Mouse (Mus musculus) retina, postnatal 1 day (tissue): ENCODE measurements around the gene Apol6.
A peak's percentile ranks its signal among the peaks of the same experiment; 100 is the strongest.

Experiments used
- DNase-seq: peaks from one replicate; pipeline ENCODE4 v3.0.0-alpha.2; 2012

Gene Apol6

DNA sequence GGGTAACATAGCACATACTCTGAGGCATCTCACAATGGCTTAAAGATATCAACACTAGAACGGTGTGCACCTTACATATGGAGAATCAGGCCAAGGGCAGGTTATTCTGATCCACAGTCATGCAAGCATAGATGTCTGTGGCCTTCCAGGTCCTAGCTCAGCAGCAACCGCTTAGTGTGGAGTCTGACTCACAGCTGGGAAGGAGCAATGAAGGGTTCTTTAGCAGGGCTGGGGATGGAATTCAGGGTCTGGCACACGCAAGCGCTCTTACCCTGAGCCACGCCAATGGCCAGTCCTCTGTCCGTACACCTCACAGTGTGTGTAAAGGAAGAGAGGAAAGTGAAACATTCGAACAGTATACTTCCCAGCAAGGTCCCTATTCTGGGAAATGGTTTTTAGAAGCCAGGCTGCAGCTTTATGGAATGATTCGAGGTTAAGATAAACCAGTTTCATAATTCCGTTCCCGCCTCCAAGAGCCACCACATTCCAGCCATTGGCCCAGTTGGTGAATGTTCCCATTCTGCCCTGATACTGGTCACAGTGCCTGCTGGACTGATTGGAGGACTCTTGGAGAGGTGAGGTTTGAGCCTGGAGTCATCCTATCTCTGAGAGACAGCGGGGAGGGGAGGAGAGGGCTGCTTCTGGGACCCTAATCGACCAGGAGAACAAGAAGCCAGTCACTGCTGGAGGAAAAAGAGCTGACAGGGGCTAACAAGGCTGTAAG, at the start of gene Apol6:
Gene Apol6, plus strand, starts transcription at position 133 of the 724 bp plus-strand sequence.
- no peak for DNase-seq

DNA sequence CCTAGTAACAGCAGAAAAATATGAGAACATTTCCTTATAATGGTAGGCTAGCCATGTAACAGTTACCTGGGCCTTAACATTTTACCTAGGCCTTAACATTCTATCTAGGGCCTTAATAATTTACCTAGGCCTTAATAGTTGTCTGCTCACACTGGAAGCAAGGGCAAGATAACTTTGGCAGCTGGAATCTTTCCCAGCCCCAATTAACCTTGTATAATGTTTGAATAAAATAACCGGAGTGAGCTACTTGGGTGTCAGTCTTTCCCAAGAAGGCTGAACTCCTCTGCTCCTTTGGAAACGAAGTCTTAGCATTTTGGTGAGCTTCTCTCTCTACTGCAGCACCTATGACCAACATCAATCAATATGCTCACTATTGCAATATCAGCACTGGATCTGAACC, 46.5 kb upstream of the Apol6 start:
- DNase-seq, result no peak

DNA sequence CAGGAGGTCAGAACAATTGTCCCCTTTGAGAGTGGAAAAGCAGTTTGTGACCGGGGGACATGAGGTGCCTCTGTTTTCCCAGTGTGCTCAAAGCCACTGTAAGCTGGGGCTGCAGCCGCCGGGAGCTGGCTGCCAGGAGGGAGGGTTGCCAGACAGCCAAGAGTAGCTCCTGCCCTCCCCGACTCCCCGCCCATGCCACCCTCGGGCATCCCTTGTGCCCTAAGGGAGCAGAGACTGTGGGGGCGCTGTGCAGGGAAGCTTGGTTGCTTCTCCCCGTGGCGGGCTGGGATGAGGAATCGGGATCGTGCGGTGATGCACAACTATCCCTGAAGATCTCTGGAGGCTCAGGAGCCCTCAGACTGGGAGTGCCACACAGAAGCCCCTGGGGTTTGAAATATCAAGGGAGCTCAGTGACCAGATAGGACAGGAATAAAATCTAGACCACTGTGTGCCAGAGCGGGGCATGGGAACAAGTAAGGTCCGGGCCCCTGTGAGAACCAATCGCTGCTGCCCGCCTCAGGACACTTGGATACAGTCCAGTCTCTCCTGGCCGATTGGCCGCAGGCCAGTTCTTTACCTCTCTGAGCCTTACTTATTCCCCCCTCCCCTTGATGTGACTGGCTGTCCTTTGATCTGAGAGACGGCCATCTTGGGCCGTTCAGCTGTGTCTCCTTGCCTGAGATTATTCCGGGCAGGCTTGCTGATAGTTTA, 45.5 kb upstream of the Apol6 start:
- DNase-seq, result peak; percentile 37

DNA sequence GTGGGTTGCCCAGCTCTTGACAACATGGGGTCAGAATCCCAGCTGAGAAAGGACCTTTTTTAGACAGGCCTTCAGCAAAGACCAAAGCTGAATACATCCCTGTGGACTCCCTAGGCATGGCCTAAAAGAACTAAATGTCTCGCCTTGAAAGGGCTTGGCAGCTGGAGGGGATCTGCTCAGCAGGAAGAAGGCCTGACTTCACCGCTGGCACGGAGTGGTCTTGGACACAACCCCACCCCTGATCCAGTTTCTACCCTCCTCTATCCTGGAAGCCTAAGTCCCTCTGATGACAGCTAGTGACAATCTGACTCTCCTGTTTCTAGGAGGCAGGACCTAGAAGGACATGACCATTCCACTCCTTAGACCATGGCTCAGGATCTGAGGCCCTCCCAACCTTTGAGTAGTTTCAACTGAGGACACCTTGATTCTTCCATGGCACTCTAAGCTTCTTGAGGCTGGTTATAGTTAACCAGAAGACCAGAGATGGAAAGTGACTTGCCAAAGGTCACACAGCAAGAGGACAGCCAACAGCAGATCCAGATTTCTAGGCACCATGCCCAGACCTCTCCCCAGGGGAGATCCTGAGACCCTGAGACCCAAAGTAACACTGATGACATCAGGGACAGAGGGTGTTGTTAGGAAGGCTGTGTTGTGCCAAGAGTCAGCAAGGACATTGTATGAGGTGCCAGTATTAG, 41.2 kb upstream of the Apol6 start:
- DNase-seq, result no peak

DNA sequence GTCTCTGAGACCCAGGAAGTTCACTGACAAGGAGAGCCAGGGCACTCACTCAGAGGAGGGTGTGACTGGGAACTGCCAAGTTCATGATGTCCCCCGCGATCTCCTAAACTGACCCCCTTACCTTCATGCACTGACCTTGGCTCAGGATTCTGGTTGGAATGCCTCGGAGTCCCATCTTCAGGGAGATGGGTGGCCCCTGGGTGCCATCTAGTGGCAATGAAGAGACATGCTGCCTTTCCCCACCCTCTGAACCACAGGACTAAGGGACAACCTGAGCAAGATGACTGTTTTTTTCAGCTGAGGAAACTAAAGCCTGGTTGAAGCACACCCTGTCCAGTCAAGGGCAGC, 40.7 kb upstream of the Apol6 start:
- DNase-seq, result peak; percentile 70

DNA sequence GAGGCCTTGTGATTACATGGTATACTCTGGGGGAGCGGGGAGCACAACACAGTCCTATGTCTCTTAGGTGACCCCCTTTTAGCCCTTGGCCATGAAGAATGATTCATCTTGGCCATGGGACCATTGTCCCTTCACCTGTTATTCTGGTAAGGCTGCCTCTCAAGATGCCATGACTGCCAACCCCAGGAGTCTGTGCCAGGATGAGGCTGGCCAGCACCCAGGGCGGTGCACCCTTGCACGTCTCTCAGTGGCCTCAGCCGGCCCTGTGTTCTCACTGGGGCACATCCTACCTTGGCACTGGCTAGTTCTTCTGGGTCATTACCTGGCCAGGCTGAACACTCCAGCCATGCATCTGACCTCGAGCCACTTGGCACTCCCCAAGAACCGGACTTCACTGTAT, 35.7 kb upstream of the Apol6 start:
- DNase-seq, result no peak

DNA sequence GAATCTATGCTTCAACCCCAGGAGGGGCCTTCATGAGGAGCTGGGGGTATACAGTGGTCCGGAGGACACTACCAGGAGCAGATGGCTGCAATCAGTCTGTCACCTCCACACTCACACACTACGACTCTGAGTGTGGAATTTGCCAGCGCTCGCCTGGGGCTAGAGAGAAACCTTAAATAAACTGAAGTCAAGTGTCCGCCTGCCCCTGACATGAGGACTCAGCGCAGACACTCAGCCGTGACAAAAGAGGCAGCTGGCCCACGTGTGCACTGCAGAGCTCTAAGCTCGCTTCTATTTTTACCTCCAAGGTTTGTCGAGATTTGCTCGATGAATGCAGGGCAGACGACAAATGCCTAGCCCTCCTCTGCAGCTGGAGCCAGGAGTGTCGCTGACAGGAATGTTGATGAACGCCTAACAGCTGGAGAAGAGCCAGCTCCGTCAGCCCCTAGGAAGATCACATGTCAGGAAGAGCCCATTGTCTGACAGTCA, 30.7 kb upstream of the Apol6 start:
- peak; percentile 47 for DNase-seq

DNA sequence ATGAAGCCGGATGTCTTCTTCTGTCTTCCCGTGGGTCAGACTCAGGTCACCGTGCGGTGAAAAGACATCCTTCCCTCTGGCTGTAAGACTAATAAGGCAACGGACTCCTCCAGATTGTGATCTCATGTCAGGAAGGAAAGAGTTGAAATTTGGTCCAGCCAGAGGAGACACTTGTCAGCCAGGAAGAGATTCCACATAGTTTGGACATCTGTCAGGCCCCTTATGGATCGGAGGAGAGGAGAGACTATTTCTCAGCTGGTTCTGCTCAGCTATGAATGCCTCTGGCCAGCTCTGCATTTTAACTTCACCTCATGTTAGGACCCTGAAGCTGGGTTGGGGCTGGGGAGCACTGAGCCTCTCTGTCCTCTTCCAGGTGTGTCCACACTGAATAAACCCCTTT, 30.1 kb upstream of the Apol6 start:
- DNase-seq, result no peak

DNA sequence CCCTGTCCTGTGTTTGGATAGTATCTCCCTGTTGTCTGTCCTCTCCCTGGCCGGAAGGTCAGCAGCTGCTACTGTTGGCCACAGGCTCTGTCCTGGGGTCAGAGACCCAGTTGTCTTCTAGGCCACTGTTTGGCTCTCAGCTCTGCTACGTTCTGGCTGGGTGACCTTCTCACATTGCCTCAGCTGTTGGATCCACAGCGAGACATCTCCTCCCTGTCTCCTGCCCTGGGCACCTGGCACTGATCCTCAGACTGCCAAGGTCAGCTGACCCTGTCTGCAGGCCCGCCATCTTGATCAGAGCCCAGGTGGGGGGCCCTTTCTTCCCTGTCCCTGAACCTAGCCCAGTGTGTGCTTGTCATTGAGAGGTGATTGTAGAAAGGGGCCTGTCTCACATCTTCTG, 29.5 kb upstream of the Apol6 start:
- no peak for DNase-seq

DNA sequence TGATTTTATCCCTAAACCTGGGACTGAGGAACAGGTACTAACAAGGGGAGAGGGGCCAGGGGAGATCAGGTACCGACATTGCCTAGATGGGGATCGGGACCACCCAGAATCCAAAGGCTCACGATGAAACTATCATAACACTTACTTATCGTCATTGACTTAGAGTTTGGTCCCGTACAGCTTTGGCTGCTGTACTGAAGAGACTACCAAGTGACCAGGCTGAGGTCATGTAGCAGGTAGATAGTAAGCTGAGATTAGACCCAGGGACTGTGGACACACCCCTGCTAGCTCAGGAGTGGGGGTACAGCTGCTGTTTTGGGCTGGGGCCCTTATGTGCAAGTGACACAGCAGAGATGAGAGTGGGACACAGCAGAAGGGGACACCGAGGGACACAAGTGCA, 28.0 kb upstream of the Apol6 start:
- no peak for DNase-seq

DNA sequence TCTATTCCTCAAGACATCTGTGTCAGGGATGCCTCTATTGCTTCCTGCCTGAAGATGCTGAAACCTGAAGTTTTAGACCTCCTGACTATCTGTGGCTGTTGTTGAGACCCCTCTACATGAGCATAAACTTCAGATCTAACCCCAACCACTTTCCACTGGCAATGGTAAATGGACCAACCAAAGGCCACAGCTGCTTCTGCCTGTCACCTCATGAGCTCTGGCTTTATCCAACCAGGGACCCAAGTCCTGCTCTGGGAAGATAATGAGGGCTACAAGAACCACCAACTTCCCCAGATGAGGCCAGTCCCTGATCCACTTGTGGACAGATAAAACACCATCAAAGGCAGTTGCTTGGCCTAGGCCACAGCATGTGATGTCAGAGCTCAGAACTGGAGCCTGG, 26.6 kb upstream of the Apol6 start:
- DNase-seq, result no peak

DNA sequence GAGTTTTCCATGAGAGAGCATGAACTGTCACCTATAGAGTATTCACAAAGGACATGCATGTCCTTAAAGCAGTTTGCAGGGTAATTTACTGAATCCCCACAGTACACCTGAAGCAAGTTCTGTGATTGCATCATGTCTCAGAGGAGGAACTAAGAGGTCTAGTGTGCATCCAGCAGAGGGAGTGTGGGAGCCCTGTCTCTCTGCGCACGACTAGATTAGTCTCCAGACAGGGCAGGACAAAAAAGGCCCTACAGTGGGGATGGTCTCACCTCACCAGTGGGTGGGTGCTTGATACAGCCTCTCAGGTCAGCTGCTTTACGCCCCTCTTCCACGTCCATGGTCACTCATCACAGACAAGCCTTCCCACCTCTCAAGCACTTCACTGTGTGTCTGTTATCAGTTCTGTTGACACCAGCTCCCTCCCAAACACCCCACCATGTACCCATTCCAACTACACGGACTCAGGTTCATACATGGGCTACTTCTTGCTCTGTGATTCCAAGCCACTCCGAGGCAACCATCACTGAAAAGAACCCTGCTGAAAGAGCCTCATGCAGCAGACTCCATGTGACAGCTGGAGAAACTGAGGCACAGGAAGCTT, 25.7 kb upstream of the Apol6 start:
- DNase-seq, result no peak

DNA sequence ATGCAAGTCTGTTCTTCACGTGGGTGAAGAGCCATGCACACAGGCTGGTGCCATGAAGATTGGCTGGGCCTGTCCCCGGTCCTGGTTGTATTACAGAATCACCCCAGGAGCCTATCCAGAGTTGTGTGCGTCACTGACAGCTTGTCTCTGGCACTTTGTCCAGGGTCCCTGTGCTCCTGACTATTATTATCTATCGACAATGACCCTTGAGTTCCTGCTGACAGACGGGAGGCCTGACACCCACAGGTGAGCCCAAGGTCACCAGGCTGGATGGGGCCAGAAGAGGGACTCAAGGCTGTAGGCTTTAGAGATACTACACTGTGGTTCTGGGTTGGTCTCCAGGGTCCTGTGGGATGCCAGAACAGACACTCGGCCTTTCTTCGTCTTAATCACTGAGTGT, 25.0 kb upstream of the Apol6 start:
- no peak for DNase-seq

DNA sequence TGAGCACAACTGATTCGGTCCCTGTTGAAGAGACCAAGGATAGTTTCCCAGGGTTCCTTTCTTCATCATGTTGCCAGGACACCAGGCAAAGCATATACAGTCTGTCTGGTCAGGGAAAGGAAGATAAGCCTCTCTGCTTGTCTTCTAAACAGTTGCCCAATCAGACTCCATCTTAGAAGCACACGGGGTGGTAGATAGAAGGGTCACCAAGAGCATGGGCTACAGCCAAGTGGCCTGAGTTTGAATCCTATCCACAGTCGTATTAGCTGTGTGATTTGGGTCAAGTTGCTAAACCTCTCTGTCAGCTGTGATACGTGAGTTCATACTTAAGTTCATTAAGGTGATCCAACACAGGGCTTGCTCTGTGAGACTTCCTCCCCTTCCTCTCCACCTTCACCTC, 24.4 kb upstream of the Apol6 start:
- no peak for DNase-seq

DNA sequence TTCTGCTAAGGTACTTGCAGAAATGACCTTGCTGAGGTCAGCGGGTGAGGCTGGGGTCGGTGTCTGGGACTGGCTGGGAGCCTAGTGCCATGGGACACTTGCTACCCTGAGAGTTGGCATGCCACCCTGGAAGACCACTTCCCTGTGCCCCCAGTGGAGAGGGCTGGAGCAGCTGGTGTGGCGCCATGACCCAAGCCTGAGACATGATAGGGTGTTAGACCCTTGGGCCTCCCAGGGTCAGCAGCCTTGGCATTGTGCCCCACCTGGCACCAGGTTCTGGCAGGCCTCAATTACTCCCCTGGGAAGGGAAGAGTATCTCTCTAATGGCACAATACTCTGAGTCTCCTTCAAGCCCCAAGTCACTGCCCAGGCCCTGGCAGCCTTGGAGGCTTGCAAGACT, 23.5 kb upstream of the Apol6 start:
- no peak for DNase-seq

DNA sequence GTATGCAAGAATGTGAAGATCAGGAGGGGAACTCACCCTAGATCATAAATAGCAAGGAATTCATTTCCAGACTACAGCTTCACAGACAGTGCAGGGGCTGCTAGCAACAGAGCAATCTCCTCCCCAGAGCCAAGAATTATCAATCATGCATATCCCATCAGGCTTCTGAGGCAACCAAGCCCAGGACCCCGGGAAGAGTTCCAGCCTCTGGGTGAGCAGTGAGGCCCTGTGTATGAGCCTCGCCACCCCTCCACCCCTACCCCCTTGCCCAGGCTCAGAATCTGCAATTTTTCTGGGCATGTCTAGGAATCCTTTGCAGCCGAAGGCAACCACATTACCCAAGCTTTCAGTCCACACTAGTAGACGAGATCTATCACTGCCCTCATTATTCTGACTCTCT, 22.7 kb upstream of the Apol6 start:
- no peak for DNase-seq

DNA sequence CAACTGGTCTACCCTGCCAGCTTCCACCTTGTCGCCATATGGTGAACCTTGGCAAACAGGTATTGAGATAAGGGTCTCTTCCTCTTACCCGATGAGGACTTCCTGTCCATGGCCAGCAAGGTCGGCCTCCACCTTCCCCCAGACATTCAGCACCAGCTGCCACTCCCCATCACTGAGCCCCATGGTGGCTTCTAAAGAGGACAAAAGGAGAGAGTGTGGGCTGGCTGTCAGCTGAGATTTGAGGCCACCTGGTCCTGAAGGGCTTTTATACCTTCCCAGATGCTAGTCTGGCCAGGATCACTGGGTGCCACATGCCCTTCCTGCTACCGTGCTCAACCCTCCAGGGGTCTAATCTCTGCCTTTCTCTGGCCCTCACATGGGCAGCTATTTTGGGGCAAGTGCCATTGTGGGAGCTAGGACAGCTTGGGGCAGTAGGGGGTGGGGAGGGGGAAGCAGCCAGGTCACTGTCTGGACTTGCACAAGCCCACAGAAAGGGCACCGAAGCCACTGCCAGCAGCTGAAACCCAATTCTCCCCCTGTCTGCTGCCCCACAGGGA, 22.1 kb upstream of the Apol6 start:
- DNase-seq, result no peak

DNA sequence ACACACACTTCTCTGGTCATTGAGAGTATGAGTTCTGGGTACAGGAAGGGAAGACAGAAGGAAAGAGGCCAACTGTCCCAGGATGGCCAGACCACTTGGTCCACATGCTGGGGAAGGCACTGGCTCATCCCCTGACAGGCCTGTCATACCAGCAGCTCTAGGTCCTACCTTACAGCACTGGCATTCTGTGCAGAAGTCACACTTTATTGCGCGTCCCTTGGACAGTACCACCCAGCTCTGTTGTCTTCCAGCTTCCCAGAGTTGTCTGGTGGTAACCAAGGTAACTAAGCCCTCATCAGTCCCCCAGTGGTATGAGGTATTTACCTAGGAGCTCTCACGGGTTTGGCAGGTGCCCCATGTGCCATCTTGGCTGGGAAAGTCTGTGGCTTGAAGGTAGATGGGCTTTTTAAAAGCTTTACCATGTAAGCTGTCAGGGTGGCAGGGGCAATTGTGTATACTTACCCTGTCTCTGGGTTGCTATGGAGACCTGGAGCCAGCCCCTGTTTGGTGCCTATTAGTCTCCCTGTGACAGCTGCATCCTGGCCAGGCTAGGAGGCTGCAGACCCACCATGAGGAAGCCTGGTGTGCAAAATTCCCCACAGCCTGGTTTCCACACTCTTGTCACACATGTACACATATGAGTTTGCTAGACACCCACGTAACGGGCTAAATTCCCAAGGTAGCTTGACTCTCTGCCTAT, 18.5 kb upstream of the Apol6 start:
- peak; percentile 34 for DNase-seq

DNA sequence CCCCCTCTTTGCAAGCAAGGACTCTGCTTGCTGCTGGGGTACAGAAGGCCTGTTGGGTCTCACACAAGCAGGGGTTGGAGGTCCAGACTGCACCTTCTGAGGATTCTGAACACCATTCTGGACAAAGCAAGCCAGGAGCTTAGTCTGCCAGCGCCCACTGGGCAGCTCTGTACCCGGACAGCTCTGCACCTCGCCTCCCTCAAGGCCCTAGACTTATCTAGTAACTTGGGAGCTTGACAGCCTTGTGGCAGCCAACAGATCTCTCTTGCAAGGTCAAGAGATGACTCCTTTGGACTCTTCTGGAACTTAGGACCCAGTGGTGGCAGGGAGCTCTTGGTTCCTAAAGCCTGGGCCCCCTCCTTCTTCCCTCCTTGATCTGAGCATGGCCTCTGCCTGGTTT, 17.4 kb upstream of the Apol6 start:
- DNase-seq, result no peak

DNA sequence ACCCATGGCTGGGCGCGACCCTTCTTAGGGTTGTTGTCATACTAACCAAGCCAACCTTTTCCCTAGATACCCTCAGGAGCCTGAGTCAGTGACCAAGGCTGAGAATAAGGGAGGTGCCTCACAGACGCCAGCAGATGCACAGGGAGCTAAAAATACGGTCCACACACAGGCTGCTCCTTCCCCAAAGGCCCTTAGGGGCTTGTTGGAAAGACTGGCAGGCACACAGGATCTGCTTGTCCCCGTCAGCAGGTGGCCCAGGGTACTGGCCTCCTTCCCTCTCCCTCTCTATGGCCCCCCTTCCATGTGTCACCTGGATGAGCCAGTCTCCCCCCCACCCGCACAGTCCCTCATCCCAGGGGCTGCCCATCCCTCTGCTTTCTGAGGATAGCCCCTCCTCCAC, 16.9 kb upstream of the Apol6 start:
- DNase-seq, result no peak

DNA sequence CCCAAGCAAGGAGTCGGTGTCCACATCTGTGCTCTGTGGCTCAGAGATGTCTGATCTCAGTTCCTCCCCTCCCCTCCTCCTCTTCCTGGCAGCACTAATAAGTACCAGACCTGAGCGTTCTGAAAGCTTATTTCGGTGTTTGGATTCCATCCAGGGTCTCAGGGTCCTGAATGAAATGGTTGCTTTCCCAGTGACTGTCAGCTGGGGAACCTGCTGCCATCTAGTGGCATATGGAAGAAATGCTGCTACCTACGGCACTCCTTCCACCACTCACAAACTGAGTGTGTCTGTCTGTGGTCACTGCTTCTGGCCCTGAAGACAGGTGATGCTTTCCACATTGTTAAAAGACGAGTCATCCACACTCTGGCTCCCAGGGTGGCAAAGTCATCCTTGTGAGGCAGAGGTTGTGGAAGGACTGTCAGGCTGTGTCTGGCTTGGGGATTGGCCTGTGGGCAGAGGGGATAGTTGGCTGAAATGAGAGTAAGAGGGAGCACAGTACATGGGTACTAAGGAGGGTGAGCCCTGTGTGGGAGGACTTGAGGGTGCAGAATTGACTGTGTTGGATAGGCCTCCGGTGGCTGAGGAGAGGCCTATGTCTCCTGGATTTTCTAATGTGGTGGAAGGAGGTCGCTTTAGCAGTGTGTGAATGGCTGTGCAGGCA, 15.1 kb upstream of the Apol6 start:
- peak; percentile 83 for DNase-seq

DNA sequence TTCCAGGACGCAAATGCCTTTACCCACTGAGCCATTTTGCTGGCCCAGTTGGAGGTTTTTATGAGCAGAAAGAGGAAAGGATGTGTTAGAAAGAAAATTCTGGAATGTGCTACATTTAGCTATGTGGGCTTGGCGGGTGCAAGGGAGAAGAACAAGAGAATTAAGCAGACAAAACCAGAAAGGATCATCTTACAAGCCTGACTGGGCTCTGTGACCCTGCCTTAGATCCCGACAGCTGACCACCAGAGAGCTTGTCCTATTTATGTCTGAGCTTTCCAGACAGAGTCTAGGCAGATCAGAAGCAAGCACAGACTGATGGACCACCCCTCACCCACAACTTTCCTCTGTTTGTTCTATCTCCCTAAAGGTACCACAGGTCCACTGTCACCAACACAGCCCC, 13.3 kb upstream of the Apol6 start:
- no peak for DNase-seq
